Mouse (Mus musculus) liver, adult 2 months (tissue): ENCODE data around the gene Rfxap. TPM values are rescaled to one million over a fixed set of nuclear protein-coding genes. Genes with fewer than 3 reads are reported as not detected.

Source experiments
- DNase-seq: peaks from one replicate; pipeline ENCODE4 v3.0.0-alpha.2; 2011; ENCODE audit warnings: low read depth, low spot score; ENCODE audit errors: extremely low read depth
- H3K27ac ChIP-seq: fragments of 200-500 bp; replicated peaks from 2 replicates; pipeline ENCODE4 v1.5.1; 2012; ENCODE audit warnings: low read depth, mild to moderate bottlenecking, control low read depth, inconsistent platforms, low read length; ENCODE audit not compliant: insufficient read depth
- H3K27me3 ChIP-seq: fragments of 200-500 bp; 2 replicates; pipeline ENCODE4 v1.6.1; 2012; ENCODE audit warnings: mild to moderate bottlenecking, moderate library complexity, low read length, inconsistent platforms; ENCODE audit not compliant: control insufficient read depth, insufficient read depth
- H3K36me3 ChIP-seq: fragments of 200-500 bp; 2 replicates; pipeline ENCODE4 v1.6.1; 2012; ENCODE audit warnings: low read length, inconsistent platforms; ENCODE audit not compliant: control insufficient read depth, insufficient read depth
- H3K4me1 ChIP-seq: fragments of 200-500 bp; 2 replicates; pipeline ENCODE4 v1.6.1; 2011; ENCODE audit warnings: low read length; ENCODE audit not compliant: control insufficient read depth, insufficient read depth
- H3K4me3 ChIP-seq: fragments of 200-500 bp; 2 replicates; pipeline ENCODE4 v1.5.1; 2011; ENCODE audit warnings: low read depth, mild to moderate bottlenecking, control low read depth, low read length, moderate library complexity; ENCODE audit not compliant: insufficient read depth
- H3K79me2 ChIP-seq: fragments of 200-500 bp; 2 replicates; pipeline ENCODE4 v1.6.1; 2012; ENCODE audit warnings: inconsistent platforms, mild to moderate bottlenecking, low read length, moderate library complexity; ENCODE audit not compliant: control insufficient read depth, insufficient read depth
- H3K9ac ChIP-seq: fragments of 200-500 bp; 2 replicates; pipeline ENCODE4 v1.6.1; 2012; ENCODE audit warnings: low read depth, mild to moderate bottlenecking, control low read depth, inconsistent platforms, low read length
- CTCF ChIP-seq: fragments of 200-500 bp; IDR thresholded peaks from 2 replicates; pipeline ENCODE4 v1.5.1; 2011; ENCODE audit warnings: low read depth, low read length, control low read depth
- POLR2A ChIP-seq: fragments of 200-500 bp; IDR thresholded peaks from 2 replicates; pipeline ENCODE4 v1.6.1; 2011; ENCODE audit warnings: low read length, control low read depth; ENCODE audit not compliant: insufficient read depth; ENCODE audit errors: extremely low read depth
- WGBS: fragments of 180-500 bp; shearing (Covaris S2); methylation state at CpG from one replicate; pipeline ENCODE4 v1.1.7; 2018; 5-methylcytosine and 5-hydroxymethylcytosine counted together
- polyA plus RNA-seq: library from polyadenylated mRNA; depleted of rRNA; stranded (reverse); fragments of >200 nt; gene quantifications from 2 replicates; pipeline ENCODE4 v1.2.3, GENCODE M21; 2012
- total RNA-seq: library from RNA; depleted of rRNA; stranded (reverse); fragments of >200 nt; gene quantifications from 2 replicates; pipeline ENCODE4 v1.2.3, GENCODE M21; 2014

Rfxap gene
- total and polyA plus RNA-seq, 2 experiments = 11.4 to 13.1 TPM

GRCm38 (mm10) chr3:54795806-54796205 is 11.8 kb downstream of the Rfxap start:
- Histone ChIP-seq H3K27me3 (no peaks in the 10 kb centered on the region), H3K4me1 (no peaks in the 10 kb centered on the region), H3K36me3 (peaks cover 11% of the 10 kb centered on the region; the same call in 1 of the 2 replicates), H3K79me2 (no peaks in the 10 kb centered on the region), H3K27ac (no peak overlapping the region), H3K4me3 (no peak overlapping the region), H3K9ac (no peak overlapping the region)
- DNase-seq = peak; percentile 22
- TF ChIP-seq POLR2A = no peak
- TF ChIP-seq CTCF = peak; percentile 27; the same call in 1 of the 2 replicates
- 100% methylated on average over 1 of the region's 1 CpGs for WGBS

- H3K27ac ChIP-seq = no peak overlapping the region
- peaks cover 11% of the 10 kb centered on the region; the same call in 1 of the 2 replicates for H3K36me3 ChIP-seq
- H3K9ac ChIP-seq = no peak overlapping the region
- TF ChIP-seq CTCF = peak; percentile 19; the same call in 1 of the 2 replicates
- TF ChIP-seq POLR2A = no peak
- WGBS = 94% methylated on average over 5 of the region's 5 CpGs
- no peaks in the 10 kb centered on the region for H3K79me2 ChIP-seq
- H3K4me3 ChIP-seq = no peak overlapping the region
- no peaks in the 10 kb centered on the region for H3K4me1 ChIP-seq
- no peak for DNase-seq
- H3K27me3 ChIP-seq = no peaks in the 10 kb centered on the region
Observed at GRCm38 (mm10) chr3:54795379-54795778, 12.2 kb downstream of the Rfxap start.

GRCm38 (mm10) chr3:54793762-54794161 is 13.8 kb downstream of the Rfxap start:
- Histone ChIP-seq H3K27me3 (no peaks in the 10 kb centered on the region), H3K36me3 (peaks cover 18% of the 10 kb centered on the region; the same call in 1 of the 2 replicates), H3K27ac (no peak overlapping the region), H3K4me1 (no peaks in the 10 kb centered on the region), H3K4me3 (no peak overlapping the region), H3K9ac (no peak overlapping the region), H3K79me2 (no peaks in the 10 kb centered on the region)
- DNase-seq = no peak
- WGBS = 91% methylated on average over 6 of the region's 6 CpGs
- 0 out of 2 replicates have a peak, but pooled peaks have one; percentile 1 for TF ChIP-seq CTCF
- TF ChIP-seq POLR2A = no peak

- Histone ChIP-seq H3K9ac (no peak overlapping the region), H3K27ac (no peak overlapping the region), H3K4me1 (no peaks in the 10 kb centered on the region), H3K79me2 (no peaks in the 10 kb centered on the region), H3K4me3 (no peak overlapping the region), H3K36me3 (peaks cover 17% of the 10 kb centered on the region; the same call in 1 of the 2 replicates), H3K27me3 (no peaks in the 10 kb centered on the region)
- no peak for TF ChIP-seq POLR2A
- TF ChIP-seq CTCF = no peak
- no peak for DNase-seq
- 82% methylated on average over 10 of the region's 10 CpGs for WGBS
Observed at GRCm38 (mm10) chr3:54791822-54792677, 15.5 kb downstream of the Rfxap start.

DNA sequence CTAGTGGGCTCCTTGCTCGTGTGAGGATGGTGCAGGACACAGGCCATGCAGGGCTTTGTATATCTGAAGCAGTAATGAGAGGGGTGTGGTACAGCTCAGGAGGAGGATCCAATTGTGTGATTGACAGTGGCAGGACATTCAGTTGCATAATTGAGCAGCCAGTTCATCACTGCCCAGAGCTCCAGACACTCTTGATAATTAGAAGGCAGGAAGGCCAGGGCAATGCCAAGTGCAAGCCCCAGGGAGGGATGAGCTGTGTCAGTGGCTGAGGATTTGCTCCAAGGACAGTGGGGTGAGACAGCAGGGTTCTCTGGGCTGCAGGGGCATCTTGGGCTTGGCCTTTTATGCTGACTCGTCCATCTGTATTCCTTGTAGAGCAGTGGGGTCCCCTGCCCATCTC is 17.0 kb downstream of the Rfxap start:
- H3K36me3 ChIP-seq = peaks cover 26% of the 10 kb centered on the region
- H3K79me2 ChIP-seq = no peaks in the 10 kb centered on the region
- WGBS = 80% methylated on average over 2 of the region's 2 CpGs
- H3K4me3 ChIP-seq = no peak overlapping the region
- no peak overlapping the region for H3K9ac ChIP-seq
- H3K27me3 ChIP-seq = no peaks in the 10 kb centered on the region
- DNase-seq = no peak
- no peak for TF ChIP-seq CTCF
- no peak for TF ChIP-seq POLR2A
- no peak overlapping the region for H3K27ac ChIP-seq
- H3K4me1 ChIP-seq = no peaks in the 10 kb centered on the region
